Mouse (Mus musculus) urinary bladder, postnatal 4 days (tissue): ENCODE results near the gene Traf7.
A peak's percentile ranks its signal among the peaks of the same experiment; 100 is the strongest.

Experiments
- DNase-seq, 2 experiments: peaks; one replicate each; pipeline ENCODE4 v3.0.0; 2021 to 2022; ENCODE audit warnings: low spot score in 2 of 2

The Traf7 gene

DNA sequence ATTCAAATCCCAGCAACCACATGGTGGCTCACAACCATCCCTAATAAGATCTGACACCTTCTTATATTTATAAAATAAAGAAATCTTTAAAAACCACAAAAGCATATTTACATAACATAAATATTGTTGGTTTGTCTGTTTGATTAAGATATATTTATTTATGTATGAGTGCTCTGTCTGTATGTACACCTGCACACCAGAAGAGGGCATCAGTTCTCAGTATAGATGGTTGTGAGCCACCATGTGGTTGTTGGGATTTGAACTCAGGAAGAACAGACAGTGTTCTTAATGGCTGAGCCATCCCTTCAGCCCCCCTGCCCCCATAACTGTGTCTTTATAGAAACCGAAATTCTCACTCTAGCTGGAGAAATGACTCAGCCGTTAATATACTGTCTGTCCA lies 17.5 kb upstream of the Traf7 start:
- DNase-seq, result no peak

DNA sequence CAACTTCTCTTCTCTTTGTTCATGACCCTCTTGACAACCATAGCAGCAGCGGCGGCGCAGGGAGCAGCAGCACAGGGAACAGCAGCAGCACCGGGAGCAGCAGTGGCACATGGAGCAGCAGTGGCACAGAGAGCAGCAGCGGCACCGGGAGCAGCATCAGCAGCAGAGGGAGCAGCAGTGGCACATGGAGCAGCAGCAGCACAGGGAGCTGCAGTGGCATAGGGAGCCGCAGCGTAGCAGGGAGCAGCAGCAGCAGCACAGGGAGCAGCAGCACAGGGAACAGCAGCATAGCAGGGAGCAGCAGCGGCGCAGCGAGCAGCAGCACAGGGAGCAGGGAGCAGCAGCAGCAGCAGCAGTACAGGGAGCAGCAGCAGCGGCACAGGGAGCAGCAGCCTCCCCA lies 16.9 kb upstream of the Traf7 start:
- DNase-seq, result no peak

DNA sequence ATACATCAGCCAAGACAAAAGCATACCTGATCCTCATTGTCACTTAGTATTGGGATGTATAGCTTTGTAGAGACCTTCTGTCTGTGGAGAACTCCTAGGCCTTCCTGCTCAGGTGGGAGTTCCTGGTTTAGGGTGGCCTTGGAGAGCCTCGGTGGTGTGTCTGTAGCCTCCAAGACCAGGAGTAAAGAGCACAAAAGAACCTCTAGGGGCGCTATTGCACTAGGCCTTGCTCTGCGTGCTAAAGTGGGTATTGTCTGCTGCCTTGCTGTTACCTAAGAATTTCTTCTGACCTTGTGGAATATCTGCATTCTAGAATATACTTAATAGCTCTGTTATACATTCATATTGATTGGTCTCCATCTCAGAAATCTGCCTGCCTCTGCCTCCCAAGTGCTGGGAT lies 12.6 kb upstream of the Traf7 start:
- no peak for DNase-seq

DNA sequence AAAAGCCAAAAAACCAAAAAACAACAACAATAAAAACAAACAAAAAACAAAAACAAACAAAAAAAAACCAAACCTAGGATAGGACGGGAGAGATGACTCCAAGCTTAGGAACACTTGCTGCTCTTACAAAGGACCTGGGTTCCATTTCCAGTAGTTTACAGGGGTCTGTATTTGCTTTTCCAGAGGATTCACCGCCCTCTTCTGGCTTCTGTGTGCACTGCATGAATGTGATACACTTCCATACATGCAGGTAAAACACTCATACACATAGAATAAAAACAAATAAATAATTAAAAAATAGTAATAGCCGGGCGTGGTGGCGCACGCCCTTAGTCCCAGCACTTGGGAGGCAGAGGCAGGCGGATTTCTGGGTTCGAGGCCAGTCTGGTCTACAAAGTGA lies 11.2 kb upstream of the Traf7 start:
- no peak for DNase-seq

DNA sequence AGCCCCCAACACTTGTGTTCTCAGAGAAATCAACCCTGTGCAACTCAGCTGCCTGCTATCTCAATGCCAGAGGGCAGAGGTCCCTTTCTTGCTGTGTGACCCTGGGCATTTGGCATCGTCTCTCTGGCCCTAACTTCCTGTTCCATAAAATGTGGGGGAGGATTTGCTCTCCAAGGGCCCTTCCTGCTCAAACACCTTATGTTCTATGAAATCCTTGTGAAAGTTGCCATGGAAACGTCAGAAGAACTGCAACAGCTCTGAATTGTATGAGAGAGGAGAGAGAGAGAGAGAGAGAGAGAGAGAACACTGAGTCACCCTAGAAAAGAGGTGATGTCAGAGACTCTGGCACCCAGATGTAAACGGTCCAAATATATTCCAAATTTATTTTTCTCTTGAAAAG lies 9.8 kb upstream of the Traf7 start:
- no peak for DNase-seq

DNA sequence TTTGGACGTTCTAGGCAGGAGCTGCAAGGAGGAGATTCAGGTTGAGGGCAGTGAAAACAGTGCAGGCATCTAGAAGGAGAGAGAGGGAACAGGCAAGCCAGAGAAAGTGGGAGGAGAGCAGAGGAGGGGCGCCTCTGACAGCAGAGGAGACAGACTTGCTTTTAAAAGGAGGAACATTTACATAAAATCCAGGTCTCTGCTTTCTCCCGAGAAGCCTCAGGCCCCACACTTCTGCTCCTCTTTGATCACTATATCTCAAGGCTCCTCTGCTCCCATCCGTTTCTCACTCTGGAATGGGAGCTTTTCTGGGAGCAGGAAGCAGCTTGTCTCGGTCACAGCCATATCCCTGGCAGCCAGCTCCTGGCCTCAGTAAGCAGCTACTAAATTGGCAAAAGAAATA lies 7.6 kb upstream of the Traf7 start:
- DNase-seq, result no peak

DNA sequence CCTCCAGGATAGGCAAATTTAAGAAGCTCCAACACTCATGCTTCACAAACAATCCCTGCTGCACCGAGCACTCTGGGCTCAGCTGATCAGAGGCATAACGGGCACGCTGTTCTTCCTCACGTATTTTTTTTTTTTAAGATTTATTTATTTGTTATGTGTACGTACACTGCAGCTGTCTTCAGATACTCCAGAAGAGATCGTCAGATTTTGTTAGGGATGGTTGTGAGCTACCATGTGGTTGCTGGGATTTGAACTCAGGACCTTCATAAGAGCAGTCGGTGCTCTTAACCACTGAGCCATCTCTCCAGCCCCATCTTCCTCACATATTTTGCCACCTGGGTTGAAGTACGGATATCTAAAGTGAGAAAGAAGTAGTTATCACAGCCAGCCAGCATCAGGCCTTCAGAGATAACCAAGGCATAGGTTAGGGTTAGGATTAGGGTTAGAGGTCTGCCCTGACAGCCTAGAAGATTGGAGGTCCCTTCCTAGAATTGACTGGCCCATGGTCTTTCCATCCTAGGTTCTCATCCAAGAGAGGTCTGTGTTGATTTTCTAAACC lies 6.5 kb upstream of the Traf7 start, which contains the start of gene Rab26:
TSS of gene Rab26 (minus strand) at position 51 of the 559 bp plus-strand sequence.
- no peak for DNase-seq

DNA sequence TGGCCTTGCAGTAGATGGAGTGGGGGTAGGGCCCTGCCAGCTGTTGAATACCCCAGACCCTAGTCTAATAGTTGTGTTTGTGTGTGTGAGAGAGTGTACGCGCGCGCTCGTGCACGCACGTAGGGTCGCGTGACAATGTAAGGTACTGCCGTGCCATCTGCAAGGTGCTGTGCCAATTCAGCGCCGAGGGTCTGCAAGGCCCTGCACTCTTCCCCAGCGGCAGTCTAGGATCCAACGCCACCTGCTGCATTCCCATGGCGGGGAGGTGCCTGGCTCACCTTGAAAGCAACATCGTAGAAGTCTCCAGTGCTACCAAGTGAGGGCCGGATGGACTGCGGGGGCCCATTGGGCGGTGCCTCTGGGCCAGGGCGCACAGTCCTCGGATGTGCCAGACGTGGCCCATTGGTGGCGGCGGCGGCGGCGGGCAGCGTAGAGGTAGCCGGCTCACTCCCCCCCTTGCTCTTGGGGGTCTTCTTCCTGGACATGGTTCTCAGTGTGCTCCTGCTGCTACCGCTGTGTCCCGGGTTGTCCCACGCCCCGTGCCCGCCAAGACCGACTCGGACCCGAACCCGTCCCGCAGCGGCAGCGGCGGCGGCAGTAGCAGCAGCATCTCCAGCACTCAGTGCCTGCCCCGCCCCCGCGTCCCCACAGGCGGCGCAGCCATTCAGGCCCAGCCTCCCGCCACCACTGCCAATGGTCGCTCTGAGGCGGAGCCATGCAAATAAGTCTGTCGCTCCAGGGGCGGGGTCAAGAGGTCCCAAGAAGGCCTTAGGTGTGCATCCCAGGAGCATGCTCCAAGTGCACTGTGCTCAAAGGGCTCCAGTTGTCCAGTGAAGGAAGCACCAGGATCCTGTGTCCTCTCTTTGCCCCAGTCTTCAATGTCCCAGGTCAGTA lies 5.6 kb upstream of the Traf7 start:
- peak; percentile 73 to 83 for DNase-seq

DNA sequence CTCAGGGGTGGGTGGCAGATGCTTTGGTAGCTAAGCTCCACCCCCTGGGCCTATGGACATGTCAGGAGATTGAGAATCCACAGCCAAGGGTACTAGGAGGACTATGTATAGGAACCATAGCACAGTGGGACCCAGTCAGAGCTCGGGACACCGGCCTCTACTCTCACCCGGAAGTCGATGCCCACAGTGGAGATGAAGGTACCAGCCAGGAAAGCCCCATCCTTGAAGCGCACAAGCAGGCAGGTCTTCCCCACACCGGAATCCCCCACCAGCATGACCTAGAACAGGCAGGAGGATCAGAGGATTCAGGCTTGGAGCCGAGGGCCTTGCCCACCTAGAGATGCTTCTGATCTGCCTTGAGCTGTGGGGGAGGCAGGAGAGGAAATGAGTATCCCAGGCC lies 4.3 kb upstream of the Traf7 start:
- no peak for DNase-seq

DNA sequence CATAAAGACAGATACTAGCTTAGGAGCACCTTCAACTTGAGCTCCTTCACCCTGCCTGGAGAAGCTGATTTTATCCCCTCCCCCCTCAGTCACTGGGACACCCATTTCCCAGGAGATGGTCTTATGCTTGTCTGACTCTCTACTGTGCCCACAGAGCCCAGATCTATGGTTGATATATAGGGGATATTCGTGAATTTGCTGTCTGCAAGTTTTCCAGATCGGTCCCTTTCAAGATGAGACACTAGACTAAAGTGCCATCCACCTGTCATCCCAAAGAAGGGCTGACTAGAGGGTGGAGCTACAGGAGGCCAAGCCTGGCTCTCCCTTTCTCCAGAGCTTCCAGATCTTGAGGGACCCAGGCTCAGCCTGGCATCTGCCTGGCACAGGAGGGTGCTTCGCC lies 3.3 kb upstream of the Traf7 start:
- no peak for DNase-seq

DNA sequence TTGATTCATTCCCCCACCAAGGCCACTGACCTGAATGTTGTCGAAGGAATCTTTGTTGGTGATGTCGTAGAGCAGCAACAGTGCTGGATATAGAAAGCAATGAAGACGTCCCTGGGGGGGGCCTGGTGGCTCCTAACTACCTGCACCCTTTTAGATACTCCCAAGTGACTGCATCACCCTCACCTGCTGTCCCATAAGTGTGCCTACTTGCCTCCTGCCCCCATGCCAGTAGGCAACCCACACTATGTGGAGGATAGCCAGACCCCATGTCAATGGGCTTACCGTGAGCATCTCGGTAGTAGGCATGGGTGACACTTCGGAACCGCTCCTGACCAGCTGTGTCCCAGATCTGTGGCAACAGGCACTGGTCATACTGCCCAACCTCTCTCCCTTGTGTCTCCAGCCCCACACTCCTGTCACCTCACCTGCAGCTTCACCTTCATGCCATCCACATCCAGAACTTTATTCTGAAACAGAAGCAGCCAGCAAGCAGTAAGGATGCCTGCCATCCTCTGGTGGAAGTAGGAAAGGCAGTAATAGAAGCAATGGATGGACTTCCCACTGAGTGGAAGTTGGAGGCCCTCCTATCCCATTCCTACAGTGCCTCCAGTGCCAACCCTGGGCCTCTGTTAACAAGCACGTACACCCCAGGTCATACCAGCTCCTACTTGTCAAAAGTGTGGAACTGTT lies 2.8 kb upstream of the Traf7 start:
- no peak for DNase-seq

DNA sequence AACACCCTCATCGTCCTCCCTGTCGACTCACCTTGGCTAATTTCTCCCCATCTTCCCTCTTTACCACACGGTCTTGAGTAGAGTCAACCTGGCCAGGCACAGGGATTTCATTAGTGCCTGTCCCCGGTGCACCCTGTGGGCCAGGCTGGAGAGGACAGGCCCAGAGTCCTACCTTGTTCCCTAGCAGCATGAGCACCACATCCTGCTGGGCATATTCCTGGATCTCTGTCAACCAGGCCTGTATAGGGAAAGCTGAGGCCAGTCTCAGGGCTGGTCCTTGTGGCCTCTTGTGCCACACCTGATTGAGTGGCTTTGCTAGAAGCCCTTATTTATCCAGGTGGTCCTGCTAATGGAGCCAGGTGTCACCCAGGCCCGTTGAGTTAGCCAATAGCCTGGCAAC lies 2.1 kb upstream of the Traf7 start:
- no peak for DNase-seq

DNA sequence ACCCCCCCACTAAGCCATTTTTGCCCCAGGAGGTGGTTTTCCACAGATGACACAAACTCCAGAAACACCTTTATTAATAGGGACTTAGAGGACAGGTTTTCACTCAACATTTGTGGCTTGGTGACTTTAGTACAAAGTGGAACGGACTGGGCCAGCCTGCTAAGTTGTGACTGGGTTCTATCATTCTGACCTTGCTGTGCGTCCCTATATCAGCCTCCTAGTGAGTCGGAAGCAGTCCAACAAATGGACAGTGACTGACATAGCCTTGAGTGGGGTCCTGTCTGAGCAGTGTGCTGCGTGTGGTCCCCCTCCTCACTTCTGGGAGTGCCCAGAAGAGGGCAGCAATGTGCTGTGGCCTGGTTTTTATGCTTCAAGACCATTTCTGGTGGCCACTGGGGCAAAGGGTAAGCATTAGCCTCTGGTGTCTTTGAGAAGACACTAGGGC lies 1.3 kb upstream of the Traf7 start:
- DNase-seq, result peak in 1 of 2 experiments; percentile 37

DNA sequence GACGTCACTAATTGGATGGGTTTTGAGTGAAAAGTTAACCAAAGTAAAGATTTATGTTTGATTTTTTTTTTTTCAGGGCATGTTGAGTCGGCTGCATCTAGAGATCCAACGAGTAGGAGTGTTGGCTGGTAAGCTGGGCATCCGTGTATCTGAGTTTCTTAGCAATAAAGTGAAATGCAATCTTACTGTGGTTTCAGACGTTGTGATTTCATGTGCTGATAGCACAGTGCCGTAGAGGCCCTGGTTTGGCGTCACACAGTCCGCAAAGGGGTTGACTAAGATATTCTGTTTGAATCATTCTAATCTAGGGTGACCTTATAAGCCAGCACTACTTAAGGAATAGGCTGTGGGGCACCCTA lies 801 bp upstream of the Traf7 start:
- DNase-seq, result no peak

DNA sequence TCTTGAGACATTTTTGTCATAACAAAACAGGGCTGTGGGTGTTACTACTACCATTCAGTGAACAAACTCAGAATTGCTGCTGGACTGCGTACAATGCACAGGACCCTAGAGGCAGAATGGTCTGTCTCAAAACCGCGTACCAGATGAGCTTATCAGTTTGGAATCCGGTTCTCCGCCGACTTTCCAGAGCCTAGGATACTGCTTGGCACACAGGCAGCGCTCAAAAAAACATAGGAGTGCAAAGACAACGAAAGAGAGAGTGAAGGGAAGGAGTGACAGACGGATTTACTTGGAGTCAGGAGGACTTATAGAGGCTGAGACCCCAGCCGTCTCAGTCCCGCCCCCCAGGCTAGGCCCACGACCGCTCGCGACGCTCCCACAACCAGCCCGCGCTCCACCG lies 423 bp downstream of the Traf7 start:
- no peak for DNase-seq

DNA sequence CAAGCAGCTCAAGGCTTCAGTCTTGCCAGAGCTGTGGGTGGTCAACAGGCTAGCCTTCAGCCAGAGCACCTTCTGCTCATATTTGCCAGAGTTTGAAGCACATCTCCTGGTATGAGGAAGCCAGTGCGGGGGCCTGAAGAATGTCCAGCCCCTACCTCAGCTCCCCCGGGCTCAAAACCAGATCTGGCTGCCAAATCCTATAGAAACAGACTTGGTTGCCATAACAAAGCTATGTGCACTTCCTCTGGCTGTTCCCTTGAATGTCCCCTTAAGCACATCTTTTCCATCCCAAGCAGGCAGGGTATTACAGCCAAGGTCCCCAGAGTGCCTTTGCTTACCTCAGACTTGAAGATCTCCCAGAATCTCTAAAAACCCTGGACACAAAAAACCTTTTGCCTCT lies 3.0 kb downstream of the Traf7 start:
- DNase-seq, result no peak

DNA sequence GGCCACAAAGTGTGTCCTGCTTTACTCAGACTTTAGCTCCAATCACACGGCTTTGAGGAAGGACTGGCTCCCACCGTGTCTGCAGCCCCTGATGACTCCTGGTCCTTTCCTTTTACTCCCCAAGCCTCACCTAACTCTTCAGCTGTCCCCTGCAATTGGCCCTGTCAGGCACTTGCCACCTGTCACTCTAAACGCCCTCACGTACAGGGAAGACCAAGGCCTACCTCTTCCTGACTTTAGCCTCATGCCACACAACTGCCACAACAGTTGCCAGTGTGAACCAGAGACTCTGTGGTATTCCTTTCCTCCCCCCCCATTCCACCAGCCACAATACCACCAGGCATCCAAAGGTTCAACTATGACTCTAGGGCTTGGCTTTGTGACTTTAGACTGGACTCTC lies 7.3 kb downstream of the Traf7 start:
- DNase-seq, result no peak

DNA sequence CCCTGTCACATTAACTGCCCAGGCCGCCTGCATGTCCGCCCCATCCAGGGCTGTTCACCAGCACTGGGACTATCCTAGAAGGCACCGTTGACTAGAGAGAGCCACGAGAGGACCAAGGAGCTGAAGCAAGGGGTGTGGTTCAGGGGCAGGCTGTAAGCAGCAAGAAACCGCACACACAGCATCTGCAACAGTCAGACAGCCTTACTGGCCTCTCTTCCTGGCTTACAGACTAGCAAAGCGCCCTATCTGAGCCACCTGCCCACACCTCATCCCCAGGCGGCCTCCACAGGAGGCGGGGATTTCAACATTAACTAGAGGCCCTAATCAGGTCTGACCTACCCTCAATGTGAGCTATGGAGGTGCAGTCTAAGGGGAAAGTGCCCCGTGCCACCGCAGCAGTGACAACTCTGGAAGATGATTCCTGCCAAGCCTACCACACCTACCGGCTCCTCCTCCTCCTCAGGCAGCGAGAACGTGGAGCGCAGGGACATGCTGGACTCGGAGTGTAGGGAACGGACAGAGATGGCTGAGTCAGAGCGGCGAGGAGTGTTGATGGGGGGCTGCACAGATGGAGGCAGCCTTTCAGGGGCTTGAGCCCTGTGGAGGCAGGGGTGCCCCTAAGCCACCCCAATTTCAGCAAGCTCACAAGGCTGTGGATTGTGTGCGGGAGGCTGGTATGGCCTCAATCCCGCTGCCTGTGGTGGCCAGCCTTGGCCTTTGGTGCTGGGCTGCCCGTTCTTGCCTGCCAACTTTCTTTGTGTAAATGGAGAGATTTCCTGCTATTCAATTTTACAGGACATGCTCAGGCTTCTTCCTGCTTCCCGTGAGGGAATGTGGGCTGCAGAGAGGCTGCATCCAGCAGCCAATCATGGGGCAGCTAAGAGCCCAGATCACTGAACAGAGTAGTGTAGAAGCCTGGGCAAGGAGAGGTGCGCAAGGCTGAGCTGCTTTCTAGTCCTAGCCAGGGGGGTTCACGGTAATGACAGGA lies 13.2 kb downstream of the Traf7 start:
- DNase-seq, result no peak

DNA sequence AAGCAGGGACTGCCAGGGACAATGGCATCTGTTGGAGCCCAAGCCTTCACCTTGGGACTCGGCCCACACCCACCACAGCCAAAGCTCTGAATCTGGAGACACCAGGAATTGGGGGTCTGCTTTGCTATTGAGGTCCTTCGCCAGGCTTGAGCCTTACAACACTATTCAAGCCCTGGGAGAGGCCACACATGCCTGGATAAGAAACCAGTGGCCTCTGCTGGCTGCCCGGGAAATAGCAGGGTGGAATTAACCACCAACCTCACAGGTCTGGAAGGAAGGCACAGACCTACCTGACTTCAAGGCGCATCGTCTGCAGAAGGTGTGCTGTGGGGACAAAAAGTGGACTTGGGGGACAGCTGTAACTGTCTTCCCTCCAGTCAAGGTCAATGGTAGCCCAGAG lies 14.1 kb downstream of the Traf7 start:
- DNase-seq, result no peak

DNA sequence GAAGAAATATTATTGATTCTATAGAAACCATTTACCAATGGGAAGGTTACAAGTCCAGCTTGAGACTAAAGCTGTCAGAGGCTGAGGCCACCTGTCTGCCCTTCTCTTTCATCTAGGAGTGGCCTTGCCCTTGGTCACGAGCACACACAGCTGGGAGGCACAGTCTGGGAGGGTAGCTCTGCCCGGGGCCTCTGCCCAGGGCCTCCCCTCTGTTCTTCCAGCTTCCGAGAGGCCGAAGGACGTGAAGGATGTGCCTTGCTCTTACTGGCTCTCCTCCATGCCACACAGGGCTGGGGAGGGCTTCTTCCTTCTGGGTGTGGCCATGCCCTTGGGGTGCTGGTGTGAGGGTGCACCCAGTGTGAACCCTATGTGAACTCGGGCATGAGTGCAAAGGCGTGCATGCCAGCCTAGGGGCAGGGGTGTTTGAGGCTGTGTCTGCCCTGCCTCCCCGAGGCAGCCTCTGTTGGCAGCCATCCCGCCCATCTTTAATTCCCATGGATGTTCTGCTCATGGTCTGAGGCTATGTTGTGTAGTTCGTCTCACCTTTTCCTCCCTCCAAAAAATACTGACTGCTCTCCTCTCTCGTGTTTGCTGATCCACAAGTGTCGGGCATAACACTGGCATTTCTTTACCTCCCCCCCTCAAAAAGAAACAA lies 19.8 kb downstream of the Traf7 start:
- DNase-seq, result no peak

DNA sequence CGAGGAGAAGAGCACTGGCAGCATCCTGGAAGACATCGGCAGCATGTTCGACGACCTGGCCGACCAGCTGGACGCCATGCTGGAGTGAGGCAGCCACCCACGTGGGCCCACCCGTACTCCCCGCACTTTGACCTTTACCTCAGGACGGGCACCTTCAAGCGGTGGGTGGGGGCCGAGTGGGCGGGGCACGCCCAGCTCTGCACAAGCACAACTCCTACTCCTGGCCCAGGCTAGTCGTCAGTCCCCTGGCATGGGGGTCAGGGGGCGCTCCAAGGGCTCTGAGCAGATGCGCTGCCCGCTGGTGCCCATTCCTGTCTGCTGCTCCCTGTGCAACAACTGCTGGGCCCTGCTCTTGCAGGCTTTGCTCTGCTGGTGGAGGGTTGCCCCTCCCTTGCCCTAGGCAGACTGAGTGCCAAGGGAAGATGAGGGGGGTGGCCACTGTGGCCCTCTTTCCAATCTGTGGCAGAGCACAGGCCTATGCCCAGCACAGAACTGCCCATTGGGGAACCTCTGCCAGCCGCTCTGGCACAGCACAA lies 20.5 kb downstream of the Traf7 start:
- no peak for DNase-seq
